Mouse (Mus musculus): ENCODE data around the gene Castor1. TPM values are rescaled to one million over a fixed set of nuclear protein-coding genes. Genes with fewer than 3 reads are reported as not detected.
"Not testable (repeated sequence)": the region's sequence is repeated elsewhere in the genome, so short reads cannot be mapped to it uniquely, and the experiment has no call there.

Gene Castor1
- 1 to 10 TPM; 3.1 to 5.9 (median 4.4) TPM for total RNA-seq (2022)

GRCm38 (mm10) chr11:4217914-4218629 lies at the start of gene Castor1:
Castor1 (plus strand) TSS chr11:4218225.
- peak; percentile 39 to 54 for DNase-seq (ENCODE audit: low spot score in 2 of 2)

GRCm38 (mm10) chr11:4174586-4174985 lies 43.4 kb upstream of the Castor1 start:
- DNase-seq (ENCODE audit: low spot score in 2 of 2): peak in 1 of 2 experiments; percentile 72

GRCm38 (mm10) chr11:4177716-4178115 lies 40.3 kb upstream of the Castor1 start:
- no peak for DNase-seq (ENCODE audit: low spot score in 2 of 2)

GRCm38 (mm10) chr11:4182061-4182460 lies 36.0 kb upstream of the Castor1 start:
- no peak for DNase-seq (ENCODE audit: low spot score in 2 of 2)

GRCm38 (mm10) chr11:4183511-4183910 lies 34.5 kb upstream of the Castor1 start:
- no peak for DNase-seq (ENCODE audit: low spot score in 2 of 2)

- no peak for DNase-seq (ENCODE audit: low spot score in 2 of 2)
Observed at GRCm38 (mm10) chr11:4184251-4184952, 33.6 kb upstream of the Castor1 start.

GRCm38 (mm10) chr11:4185480-4185879 lies 32.5 kb upstream of the Castor1 start:
- DNase-seq (ENCODE audit: low spot score in 2 of 2): not testable (repeated sequence)

GRCm38 (mm10) chr11:4186486-4187317 lies 31.3 kb upstream of the Castor1 start, which contains the start of gene Tbc1d10a:
Tbc1d10a (plus strand) TSS chr11:4186789.
- DNase-seq (ENCODE audit: low spot score in 2 of 2): peak; percentile 87 to 98

GRCm38 (mm10) chr11:4187318-4187700 lies 30.7 kb upstream of the Castor1 start:
- DNase-seq (ENCODE audit: low spot score in 2 of 2): no peak

GRCm38 (mm10) chr11:4189182-4189581 lies 28.8 kb upstream of the Castor1 start:
- no peak for DNase-seq (ENCODE audit: low spot score in 2 of 2)

- DNase-seq (ENCODE audit: low spot score in 2 of 2): no peak
Observed at GRCm38 (mm10) chr11:4190677-4191076, 27.3 kb upstream of the Castor1 start.

- no peak for DNase-seq (ENCODE audit: low spot score in 2 of 2)
Observed at GRCm38 (mm10) chr11:4192757-4193156, 25.3 kb upstream of the Castor1 start.

- no peak for DNase-seq (ENCODE audit: low spot score in 2 of 2)
Observed at GRCm38 (mm10) chr11:4193420-4193819, 24.6 kb upstream of the Castor1 start.

GRCm38 (mm10) chr11:4195597-4196031 lies 22.4 kb upstream of the Castor1 start:
- DNase-seq (ENCODE audit: low spot score in 2 of 2): no peak

GRCm38 (mm10) chr11:4196636-4197035 lies 21.4 kb upstream of the Castor1 start:
- DNase-seq (ENCODE audit: low spot score in 2 of 2): no peak

- no peak for DNase-seq (ENCODE audit: low spot score in 2 of 2)
Observed at GRCm38 (mm10) chr11:4197691-4198090, 20.3 kb upstream of the Castor1 start.

GRCm38 (mm10) chr11:4201981-4202700 lies 15.9 kb upstream of the Castor1 start:
- DNase-seq (ENCODE audit: low spot score in 2 of 2): no peak

- DNase-seq (ENCODE audit: low spot score in 2 of 2): no peak
Observed at GRCm38 (mm10) chr11:4202995-4203704, 14.9 kb upstream of the Castor1 start.

- DNase-seq (ENCODE audit: low spot score in 2 of 2): no peak
Observed at GRCm38 (mm10) chr11:4203705-4204074, 14.3 kb upstream of the Castor1 start.

- no peak for DNase-seq (ENCODE audit: low spot score in 2 of 2)
Observed at GRCm38 (mm10) chr11:4205097-4205655, 12.8 kb upstream of the Castor1 start.

All from left cerebral cortex, adult 8-10 months (tissue).